Mouse (Mus musculus) MEL (cell line): Measurements from ENCODE around the gene Kcnd3. TPM values are rescaled to one million over a fixed set of nuclear protein-coding genes. Genes with fewer than 3 reads are reported as not detected.

Source experiments
- DNase-seq: peaks from one replicate; pipeline ENCODE4 v3.0.0; 2011; ENCODE audit warnings: low read depth, low spot score
- H3K27ac ChIP-seq: 2 replicates; pipeline ENCODE4 v1.5.1; 2012; ENCODE audit warnings: low read depth, mild to moderate bottlenecking, control low read depth, low read length, moderate library complexity; ENCODE audit not compliant: control insufficient read depth
- H3K27me3 ChIP-seq, 2 experiments: fragments of 150-350 bp in 1 of 2; sonication (generic) in 1 of 2; 2 replicates each; pipeline ENCODE4 v1.6.1; 2012; ENCODE audit warnings: low read length in 2 of 2, mild to moderate bottlenecking in 2 of 2, improper control_type of control experiment in 1 of 2, moderate library complexity in 1 of 2; ENCODE audit not compliant: insufficient read depth in 2 of 2, control insufficient read depth in 1 of 2
- H3K36me3 ChIP-seq, 2 experiments: 2 replicates each; pipeline ENCODE4 v1.6.1; 2012 to 2014; ENCODE audit warnings: low read length in 2 of 2, improper control_type of control experiment in 1 of 2, inconsistent platforms in 1 of 2, mild to moderate bottlenecking in 1 of 2; ENCODE audit not compliant: insufficient read depth in 2 of 2, control insufficient read depth in 1 of 2
- H3K4me1 ChIP-seq, 2 experiments: fragments of 150-350 bp in 1 of 2; sonication (generic) in 1 of 2; 2 replicates each; pipeline ENCODE4 v1.6.1; 2012; ENCODE audit warnings: low read length in 2 of 2, improper control_type of control experiment in 1 of 2, mild to moderate bottlenecking in 1 of 2; ENCODE audit not compliant: insufficient read depth in 2 of 2, control insufficient read depth in 1 of 2
- H3K4me3 ChIP-seq, 2 experiments: fragments of 150-350 bp in 1 of 2; sonication (generic) in 1 of 2; 2 replicates each; pipeline ENCODE4 v1.5.1; 2012; ENCODE audit warnings: low read depth in 2 of 2, low read length in 2 of 2, mild to moderate bottlenecking in 2 of 2, moderate library complexity in 2 of 2, control low read depth in 1 of 2, improper control_type of control experiment in 1 of 2; ENCODE audit not compliant: control insufficient read depth in 1 of 2, insufficient read depth in 1 of 2
- H3K79me2 ChIP-seq: 2 replicates; pipeline ENCODE4 v1.6.1; 2012; ENCODE audit warnings: mild to moderate bottlenecking, low read length, moderate library complexity; ENCODE audit not compliant: control insufficient read depth, poor library complexity, insufficient read depth
- H3K9ac ChIP-seq: 2 replicates; pipeline ENCODE4 v1.6.1; 2012; ENCODE audit warnings: low read depth, mild to moderate bottlenecking, control low read depth, low read length, moderate library complexity; ENCODE audit not compliant: control insufficient read depth, poor library complexity, severe bottlenecking
- H3K9me3 ChIP-seq: fragments of 150-350 bp; sonication (generic); replicated peaks from 2 replicates; pipeline ENCODE4 v1.6.1; 2012; ENCODE audit warnings: mild to moderate bottlenecking, low read length, improper control_type of control experiment, moderate library complexity; ENCODE audit not compliant: insufficient read depth
- CHD1 ChIP-seq: IDR thresholded peaks from 2 replicates; pipeline ENCODE4 v1.6.1; 2012; ENCODE audit warnings: low read depth, mild to moderate bottlenecking, inconsistent platforms, low read length, improper control_type of control experiment
- CHD2 ChIP-seq: IDR thresholded peaks from 2 replicates; pipeline ENCODE4 v1.6.1; 2011; ENCODE audit warnings: low read length, improper control_type of control experiment
- EP300 ChIP-seq, 2 experiments: IDR thresholded peaks; 2 replicates each; pipeline ENCODE4 v1.6.1; 2011; ENCODE audit warnings: improper control_type of control experiment in 2 of 2, low read length in 2 of 2, low read depth in 1 of 2, mild to moderate bottlenecking in 1 of 2
- GABPA ChIP-seq: IDR thresholded peaks from 2 replicates; pipeline ENCODE4 v1.6.1; 2012; ENCODE audit warnings: low read depth, mild to moderate bottlenecking, inconsistent platforms, low read length, improper control_type of control experiment, moderate library complexity
- KAT2A ChIP-seq: conservative IDR thresholded peaks from 2 replicates; pipeline ENCODE4 v1.6.1; 2012; ENCODE audit warnings: low read depth, low read length, improper control_type of control experiment, inconsistent platforms
- MAZ ChIP-seq: IDR thresholded peaks from 2 replicates; pipeline ENCODE4 v1.6.1; 2012; ENCODE audit warnings: low read depth, mild to moderate bottlenecking, inconsistent platforms, low read length, improper control_type of control experiment
- MEF2A ChIP-seq: IDR thresholded peaks from 2 replicates; pipeline ENCODE4 v1.6.1; 2014; ENCODE audit warnings: low read depth, mild to moderate bottlenecking, inconsistent platforms, low read length, improper control_type of control experiment; ENCODE audit not compliant: poor library complexity, insufficient replicate concordance, severe bottlenecking; ENCODE audit errors: extremely low read depth
- MXI1 ChIP-seq: IDR thresholded peaks from 2 replicates; pipeline ENCODE4 v1.6.1; 2011; ENCODE audit warnings: mild to moderate bottlenecking, low read depth, low read length, improper control_type of control experiment
- MYB ChIP-seq: IDR thresholded peaks from 2 replicates; pipeline ENCODE4 v1.6.1; 2011; ENCODE audit warnings: mild to moderate bottlenecking, low read depth, low read length, improper control_type of control experiment
- MYC ChIP-seq: IDR thresholded peaks from 2 replicates; pipeline ENCODE4 v1.6.1; 2011; ENCODE audit warnings: low read depth, mild to moderate bottlenecking, low read length, improper control_type of control experiment, moderate library complexity
- NELFE ChIP-seq: IDR thresholded peaks from 2 replicates; pipeline ENCODE4 v1.6.1; 2011; ENCODE audit warnings: low read depth, low read length, improper control_type of control experiment
- NRF1 ChIP-seq: IDR thresholded peaks from 2 replicates; pipeline ENCODE4 v1.6.1; 2014; ENCODE audit warnings: low read depth, mild to moderate bottlenecking, inconsistent platforms, low read length, improper control_type of control experiment, moderate library complexity; ENCODE audit not compliant: poor library complexity, insufficient read depth, severe bottlenecking
- POLR2A ChIP-seq, 2 experiments: IDR thresholded peaks; 2 replicates each; pipeline ENCODE4 v1.6.1; 2011 to 2012; ENCODE audit warnings: low read length in 2 of 2, mild to moderate bottlenecking in 2 of 2, control low read depth in 1 of 2, improper control_type of control experiment in 1 of 2, low read depth in 1 of 2, moderate library complexity in 1 of 2; ENCODE audit not compliant: control insufficient read depth in 1 of 2, insufficient read depth in 1 of 2, poor library complexity in 1 of 2
- POLR2AphosphoS2 ChIP-seq: IDR thresholded peaks from 2 replicates; pipeline ENCODE4 v1.6.1; 2011; ENCODE audit warnings: low read length, improper control_type of control experiment
- POLR2AphosphoS5 ChIP-seq: IDR thresholded peaks from 2 replicates; pipeline ENCODE4 v1.6.1; 2012; ENCODE audit warnings: low read depth, borderline replicate concordance, mild to moderate bottlenecking, inconsistent platforms, low read length, moderate library complexity, mixed read lengths
- SIN3A ChIP-seq: IDR thresholded peaks from 2 replicates; pipeline ENCODE4 v1.6.1; 2012; ENCODE audit warnings: low read length, improper control_type of control experiment, inconsistent platforms
- SMC3 ChIP-seq: IDR thresholded peaks from 2 replicates; pipeline ENCODE4 v1.6.1; 2011; ENCODE audit warnings: low read depth, low read length, improper control_type of control experiment
- UBTF ChIP-seq: IDR thresholded peaks from 2 replicates; pipeline ENCODE4 v1.6.1; 2012; ENCODE audit warnings: low read depth, mild to moderate bottlenecking, inconsistent platforms, low read length, improper control_type of control experiment, moderate library complexity, borderline replicate concordance; ENCODE audit not compliant: insufficient read depth
- ZKSCAN1 ChIP-seq: IDR thresholded peaks from 2 replicates; pipeline ENCODE4 v1.6.1; 2012; ENCODE audit warnings: low read depth, mild to moderate bottlenecking, inconsistent platforms, low read length, improper control_type of control experiment, moderate library complexity
- ZNF384 ChIP-seq: IDR thresholded peaks from 2 replicates; pipeline ENCODE4 v1.6.1; 2012; ENCODE audit warnings: low read depth, mild to moderate bottlenecking, inconsistent platforms, low read length, improper control_type of control experiment
- polyA plus RNA-seq, 2 experiments: library from polyadenylated mRNA; stranded (reverse) in 1 of 2; unstranded in 1 of 2; fragments of >175 nt in 1 of 2; fragments of >200 nt in 1 of 2; gene quantifications; 2 replicates each; pipeline versions ENCODE4 v1.2.1 to v1.2.4; 2012; ENCODE audit warnings: low replicate concordance in 2 of 2, low read depth in 1 of 2; ENCODE audit not compliant: insufficient read length in 2 of 2, insufficient read depth in 1 of 2, missing spikeins in 1 of 2
- total RNA-seq: library from RNA; depleted of rRNA; stranded (reverse); fragments of 300-350 nt; gene quantifications from 2 replicates; pipeline ENCODE4 v1.2.3, GENCODE M21; 2012

Gene Kcnd3
- total and polyA plus RNA-seq, 3 experiments, result 0.01 TPM; not detected in 2

DNA sequence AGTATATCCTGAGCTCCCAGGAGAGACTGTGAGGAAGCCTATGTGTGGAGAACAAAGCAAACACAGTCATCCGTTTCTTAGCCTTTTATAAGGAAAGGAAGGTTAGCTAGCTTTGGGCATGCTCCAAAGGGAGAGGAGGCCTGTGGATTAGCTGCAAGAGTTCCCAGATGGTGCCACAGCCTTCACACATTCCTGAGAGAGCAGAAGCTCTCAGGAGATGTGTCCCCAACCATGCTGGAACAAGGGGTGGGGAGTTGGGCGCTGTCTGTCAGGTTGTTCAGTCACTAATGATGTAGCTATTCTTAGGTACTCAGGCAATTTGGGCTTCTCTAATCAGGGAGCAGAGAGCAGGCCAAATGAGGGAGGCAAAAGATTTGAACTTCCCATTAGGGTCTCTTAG lies 140.1 kb downstream of the Kcnd3 start:
- Histone ChIP-seq H3K9ac (no peak overlapping the region), H3K4me1 (no peaks in the 10 kb centered on the region), H3K27me3 (no peaks in the 10 kb centered on the region), H3K27ac (no peak overlapping the region), H3K9me3 (no peaks in the 10 kb centered on the region), H3K4me3 (no peak overlapping the region), H3K36me3 (no peaks in the 10 kb centered on the region), H3K79me2 (no peaks in the 10 kb centered on the region)
- TF ChIP-seq SIN3A, result no peak
- no peak for TF ChIP-seq EP300 (IDR thresholded peaks at IDR 0.05; ENCODE audit: low read depth in 1 of 2, low read length in 2 of 2)
- TF ChIP-seq UBTF, result no peak
- no peak for TF ChIP-seq NRF1
- no peak for TF ChIP-seq MYC
- no peak for TF ChIP-seq CHD2
- DNase-seq, result no peak

DNA sequence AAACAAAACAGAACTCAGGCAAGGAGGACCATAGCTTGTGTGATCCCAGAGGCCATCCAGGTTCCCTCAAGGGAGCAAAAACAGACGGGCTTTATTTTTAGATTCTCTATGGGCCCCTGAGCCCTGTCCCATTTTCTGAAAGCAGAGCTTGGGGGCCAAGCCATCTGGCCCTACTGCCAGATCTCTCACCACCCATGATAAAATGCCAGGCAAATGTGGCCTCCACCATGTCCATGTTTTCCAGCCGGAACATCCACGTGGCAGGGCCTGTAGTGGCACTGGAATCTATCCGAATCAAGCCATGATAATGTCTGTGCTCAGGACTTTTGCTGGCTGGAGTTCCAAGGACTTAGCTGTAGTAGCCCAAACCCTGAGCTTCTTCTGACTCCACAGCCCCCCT lies 148.4 kb downstream of the Kcnd3 start:
- TF ChIP-seq MYB (no peak), MXI1 (no peak), SIN3A (no peak), ZKSCAN1 (no peak), POLR2AphosphoS2 (no peak), EP300 (IDR thresholded peaks at IDR 0.05; ENCODE audit: low read depth in 1 of 2, low read length in 2 of 2) (no peak), NELFE (no peak), MAZ (no peak), POLR2AphosphoS5 (no peak), KAT2A (no peak)

GRCm38 (mm10) chr3:105602966-105603365 lies 150.8 kb downstream of the Kcnd3 start:
- Histone ChIP-seq H3K27me3 (no peaks in the 10 kb centered on the region), H3K4me3 (no peak overlapping the region)
- no peak for DNase-seq
- TF ChIP-seq POLR2A (IDR thresholded peaks at IDR 0.05; ENCODE audit: control insufficient read depth in 1 of 2, insufficient read depth in 1 of 2, low read depth in 1 of 2, low read length in 2 of 2, poor library complexity in 1 of 2) (no peak), CHD1 (no peak), NELFE (no peak), ZKSCAN1 (no peak), POLR2AphosphoS2 (no peak), MEF2A (no peak), MYB (no peak), GABPA (no peak), MXI1 (no peak), MAZ (no peak), SMC3 (no peak), ZNF384 (no peak)
- TF ChIP-seq, all 39 proteins: peak for 0
- H3K36me3 ChIP-seq, result no peaks in the 10 kb centered on the region
- H3K9me3 ChIP-seq, result no peaks in the 10 kb centered on the region
- H3K79me2 ChIP-seq, result no peaks in the 10 kb centered on the region
- H3K4me1 ChIP-seq, result no peaks in the 10 kb centered on the region
- H3K27ac ChIP-seq, result no peak overlapping the region
- H3K9ac ChIP-seq, result no peak overlapping the region

More for the DNA sequence above, 148.4 kb downstream of the Kcnd3 start:
- H3K27ac ChIP-seq, result no peak overlapping the region
- no peak for DNase-seq
- H3K4me1 ChIP-seq, result no peaks in the 10 kb centered on the region
- H3K9me3 ChIP-seq, result no peaks in the 10 kb centered on the region
- no peaks in the 10 kb centered on the region for H3K36me3 ChIP-seq
- H3K79me2 ChIP-seq, result no peaks in the 10 kb centered on the region
- H3K9ac ChIP-seq, result no peak overlapping the region
- H3K4me3 ChIP-seq, result no peak overlapping the region
- no peaks in the 10 kb centered on the region for H3K27me3 ChIP-seq
